Mouse (Mus musculus) hindbrain, embryonic 10.5 days (tissue): ENCODE results near the gene Ces1d. TPM values are rescaled to one million over a fixed set of nuclear protein-coding genes. Genes with fewer than 3 reads are reported as not detected.
"Not testable (repeated sequence)": the region's sequence is repeated elsewhere in the genome, so short reads cannot be mapped to it uniquely, and the experiment has no call there.

Experiments used
- DNase-seq: peaks from one replicate; pipeline ENCODE4 v3.0.0-alpha.2; 2017; ENCODE audit warnings: low spot score
- H3K27ac ChIP-seq: fragments of 300-500 bp; sonication (generic); 2 replicates; pipeline ENCODE4 v1.5.1; 2016; ENCODE audit warnings: mild to moderate bottlenecking, moderate library complexity
- H3K27me3 ChIP-seq: fragments of 300-500 bp; sonication (generic); 2 replicates; pipeline ENCODE4 v1.6.1; 2016; ENCODE audit warnings: mild to moderate bottlenecking; ENCODE audit not compliant: poor library complexity, insufficient read depth, severe bottlenecking
- H3K36me3 ChIP-seq: fragments of 300-500 bp; sonication (generic); 2 replicates; pipeline ENCODE4 v1.6.1; 2016; ENCODE audit warnings: mild to moderate bottlenecking, moderate library complexity
- H3K4me1 ChIP-seq: fragments of 300-500 bp; sonication (generic); replicated peaks from 2 replicates; pipeline ENCODE4 v1.6.1; 2016; ENCODE audit warnings: mild to moderate bottlenecking
- H3K4me3 ChIP-seq: fragments of 300-500 bp; sonication (generic); 2 replicates; pipeline ENCODE4 v1.5.1; 2016; ENCODE audit warnings: mild to moderate bottlenecking, moderate library complexity
- H3K9me3 ChIP-seq: fragments of 300-500 bp; sonication (generic); 2 replicates; pipeline ENCODE4 v1.6.1; 2016; ENCODE audit warnings: mild to moderate bottlenecking, moderate library complexity
- WGBS: fragments of 180-500 bp; shearing (Covaris S2); methylation state at CpG from one replicate; pipeline ENCODE4 v1.1.7; 2016; 5-methylcytosine and 5-hydroxymethylcytosine counted together
- polyA plus RNA-seq: library from polyadenylated mRNA; unstranded; fragments of >200 nt; fragmentation: Nextera tagmentation; extraction: Ambion mirVana; gene quantifications from 2 replicates; pipeline ENCODE4 v1.2.1, GENCODE M21; 2016

The Ces1d gene
- polyA plus RNA-seq, 1 experiment from 2014 or later: 0.48 TPM

DNA sequence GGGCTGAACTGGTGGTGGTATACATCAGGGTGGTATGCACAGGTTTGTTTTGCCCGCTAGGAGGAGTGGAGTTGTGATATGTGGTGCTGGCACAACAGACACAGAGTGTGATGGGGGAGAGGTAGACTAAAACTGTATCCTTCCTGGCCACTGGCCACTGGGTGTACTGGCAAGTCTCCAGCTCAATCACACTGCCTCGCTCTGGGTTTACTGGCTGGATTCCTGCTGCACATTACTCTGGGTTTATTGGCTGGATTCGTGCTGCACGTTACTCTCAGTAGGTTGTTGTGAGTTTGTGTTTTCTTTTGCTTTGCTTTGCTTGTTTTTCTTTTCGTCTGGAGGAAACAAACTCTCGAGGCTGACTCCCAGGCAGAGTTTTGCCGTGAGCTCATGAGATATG lies 1.5 kb upstream of the Ces1d start:
- WGBS: 81% methylated on average over 7 of the region's 7 CpGs
- not testable (repeated sequence) for DNase-seq, H3K9me3 ChIP-seq, H3K4me1 ChIP-seq, H3K27me3 ChIP-seq, H3K4me3 ChIP-seq, H3K36me3 ChIP-seq, H3K27ac ChIP-seq

DNA sequence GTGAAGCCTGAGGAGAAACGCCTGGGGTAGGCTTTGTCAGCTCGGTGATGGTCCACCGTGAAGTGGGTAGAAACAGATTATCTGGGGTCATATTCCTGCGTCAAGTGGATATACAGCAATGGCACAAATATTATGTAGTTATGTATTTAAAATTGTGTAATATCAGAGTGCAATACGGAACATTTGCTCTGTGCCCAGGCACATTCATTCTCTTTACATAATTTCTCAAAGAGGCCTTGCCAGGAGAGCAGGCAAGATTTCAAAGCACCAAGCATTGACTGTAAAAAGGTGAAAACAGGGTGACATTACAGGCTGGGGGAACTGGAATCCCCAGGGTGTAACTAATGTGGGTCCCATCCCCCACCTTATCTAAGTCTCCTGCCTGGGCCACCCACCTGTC lies 1.2 kb downstream of the Ces1d start:
- H3K27ac ChIP-seq: no peak overlapping the region
- no peaks in the 10 kb centered on the region for H3K9me3 ChIP-seq
- DNase-seq: no peak
- H3K27me3 ChIP-seq: no peaks in the 10 kb centered on the region
- H3K4me3 ChIP-seq: no peak overlapping the region
- H3K36me3 ChIP-seq: no peaks in the 10 kb centered on the region
- no peaks in the 10 kb centered on the region for H3K4me1 ChIP-seq
- 90% methylated on average over 5 of the region's 5 CpGs for WGBS

DNA sequence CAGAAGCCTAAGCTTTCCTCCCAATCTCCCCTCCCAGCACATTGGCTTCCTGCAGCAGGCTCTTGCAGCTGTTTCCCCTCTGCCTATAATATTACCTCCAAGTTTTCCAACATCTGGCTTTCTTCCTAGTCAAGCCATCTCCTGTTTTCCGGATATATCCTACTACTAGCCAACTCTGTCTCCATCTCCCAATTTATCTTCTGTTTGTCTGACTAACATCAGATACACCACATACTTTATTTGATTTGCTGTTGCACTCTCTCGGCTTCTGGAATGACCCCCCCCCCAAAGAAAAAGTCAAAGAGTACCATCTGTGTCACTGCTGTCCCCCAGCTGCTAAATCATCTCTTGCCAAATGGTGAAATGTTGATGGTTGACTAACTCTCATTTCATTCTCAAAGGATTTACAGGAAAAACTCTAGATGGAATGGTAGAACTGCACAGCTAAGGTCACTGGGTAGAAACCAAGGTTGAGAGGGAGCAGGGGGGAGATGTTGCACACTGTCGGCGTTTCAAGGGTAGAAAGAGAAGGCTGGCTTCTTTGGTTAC lies 17.0 kb downstream of the Ces1d start:
- 86% methylated on average over 4 of the region's 4 CpGs for WGBS
- H3K27me3 ChIP-seq: no peaks in the 10 kb centered on the region

DNA sequence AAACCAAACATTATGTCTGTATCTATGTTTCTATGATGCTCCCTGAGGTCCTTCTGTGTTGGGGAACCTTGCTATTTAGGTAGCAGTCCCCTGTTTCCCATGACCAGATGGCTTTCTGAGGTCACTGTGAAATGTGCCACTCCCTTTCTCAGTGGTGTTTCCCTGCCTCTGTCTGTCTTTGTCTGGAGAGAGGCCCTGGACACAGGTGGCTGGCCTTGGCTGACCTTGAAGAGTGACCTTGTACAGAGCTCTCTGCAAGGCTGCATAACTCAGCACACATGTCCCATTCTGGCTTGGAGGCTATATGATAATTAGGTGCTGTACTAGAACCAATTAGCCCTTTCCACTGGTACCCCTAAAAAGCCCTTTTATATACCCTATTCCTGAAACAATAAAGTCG lies 21.0 kb downstream of the Ces1d start:
- no peak overlapping the region for H3K27ac ChIP-seq
- no peak overlapping the region for H3K4me3 ChIP-seq
- no peaks in the 10 kb centered on the region for H3K9me3 ChIP-seq
- WGBS: 46% methylated on average over 1 of the region's 1 CpGs
- peaks cover 8% of the 10 kb centered on the region for H3K4me1 ChIP-seq
- DNase-seq: peak; percentile 15
- no peaks in the 10 kb centered on the region for H3K36me3 ChIP-seq
- no peaks in the 10 kb centered on the region for H3K27me3 ChIP-seq

More for the DNA sequence above, 17.0 kb downstream of the Ces1d start:
- no peak overlapping the region for H3K27ac ChIP-seq
- no peaks in the 10 kb centered on the region for H3K9me3 ChIP-seq
- H3K4me1 ChIP-seq: peaks cover 8% of the 10 kb centered on the region
- no peaks in the 10 kb centered on the region for H3K36me3 ChIP-seq
- no peak for DNase-seq
- H3K4me3 ChIP-seq: no peak overlapping the region

DNA sequence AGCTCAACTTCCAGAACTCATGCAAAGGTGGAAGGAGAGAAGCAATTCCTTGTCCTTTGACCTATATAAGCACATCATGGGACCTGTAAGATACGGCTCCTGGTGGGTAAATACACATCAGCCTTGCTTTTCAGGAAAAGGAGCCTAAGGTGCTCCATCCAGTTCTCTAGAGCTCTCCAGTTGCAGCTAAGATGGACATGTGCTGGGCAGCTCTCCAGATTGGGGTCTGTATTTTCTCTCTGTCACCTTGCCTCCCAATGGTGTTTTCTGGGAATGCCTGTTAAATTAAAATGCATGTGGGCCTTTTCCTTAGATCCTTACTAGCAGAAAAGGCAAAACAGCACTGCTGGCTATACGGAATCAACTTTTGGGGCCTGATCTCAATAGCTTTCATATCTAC lies 23.1 kb downstream of the Ces1d start:
- Histone ChIP-seq H3K4me1 (peaks cover 8% of the 10 kb centered on the region), H3K27me3 (no peaks in the 10 kb centered on the region), H3K9me3 (no peaks in the 10 kb centered on the region), H3K36me3 (no peaks in the 10 kb centered on the region), H3K27ac (no peak overlapping the region), H3K4me3 (no peak overlapping the region)
- DNase-seq: no peak
- 93% methylated on average over 2 of the region's 2 CpGs for WGBS

DNA sequence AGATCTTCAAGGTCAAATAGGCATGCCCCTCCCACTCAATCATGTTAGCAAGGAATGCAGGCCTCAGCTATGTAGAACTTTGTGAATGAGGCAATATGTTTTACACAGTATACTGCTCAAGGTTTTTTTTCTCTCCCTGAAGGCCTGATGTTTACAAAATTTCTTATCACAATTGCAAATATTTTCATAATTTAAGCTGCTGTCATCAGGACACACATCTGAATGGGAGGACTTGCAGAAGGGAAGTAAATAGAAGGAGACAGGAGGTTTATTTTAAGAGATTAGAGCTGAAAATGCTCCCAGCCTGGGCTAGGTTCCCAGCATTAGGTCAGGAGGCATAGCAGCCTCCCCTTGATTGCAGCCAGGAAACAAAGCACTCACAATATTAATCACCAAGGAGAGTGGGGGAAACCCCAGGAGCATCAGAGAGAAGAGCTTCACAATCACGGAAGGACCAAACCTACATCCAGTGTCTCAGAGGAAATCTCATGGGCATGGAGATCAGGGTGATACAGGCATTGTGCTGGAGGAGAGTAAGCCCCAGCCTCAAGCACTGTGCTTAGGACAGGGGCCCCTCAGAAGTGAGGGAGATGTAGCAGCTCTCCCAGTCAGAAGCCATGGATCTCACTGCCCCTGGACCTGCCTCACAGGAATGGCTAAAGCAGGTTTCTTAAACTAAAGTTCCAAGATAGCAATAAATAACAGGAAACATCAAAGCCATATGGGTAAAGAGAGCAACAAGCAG lies 25.6 kb downstream of the Ces1d start:
- peaks cover 8% of the 10 kb centered on the region for H3K4me1 ChIP-seq
- WGBS: 66% methylated on average over 1 of the region's 1 CpGs
- no peak for DNase-seq
- H3K27me3 ChIP-seq: no peaks in the 10 kb centered on the region
- H3K9me3 ChIP-seq: no peaks in the 10 kb centered on the region
- no peak overlapping the region for H3K4me3 ChIP-seq
- no peaks in the 10 kb centered on the region for H3K36me3 ChIP-seq
- H3K27ac ChIP-seq: no peak overlapping the region

DNA sequence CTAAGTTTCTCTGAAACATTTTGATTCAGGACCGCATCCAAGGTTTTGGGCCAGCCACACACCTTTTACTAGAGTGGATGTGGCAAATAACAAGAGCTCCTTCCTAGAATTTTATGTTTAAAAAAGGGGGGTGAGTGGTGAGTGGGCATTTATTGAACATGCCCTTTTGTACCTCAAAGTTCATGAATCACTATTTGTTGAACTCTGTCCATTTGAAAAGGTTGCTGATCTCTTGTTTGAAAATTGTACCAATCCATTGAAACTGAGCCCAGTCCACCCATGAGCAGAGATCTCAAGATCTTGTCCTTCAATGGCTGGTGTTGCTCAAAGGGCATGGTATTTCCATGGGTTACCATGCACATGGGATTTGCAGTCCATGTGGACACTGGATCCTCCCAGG lies 34.3 kb downstream of the Ces1d start:
- DNase-seq: no peak
- WGBS: 88% methylated on average over 1 of the region's 1 CpGs
- no peaks in the 10 kb centered on the region for H3K36me3 ChIP-seq
- no peaks in the 10 kb centered on the region for H3K9me3 ChIP-seq
- no peaks in the 10 kb centered on the region for H3K27me3 ChIP-seq
- no peak overlapping the region for H3K27ac ChIP-seq
- no peaks in the 10 kb centered on the region for H3K4me1 ChIP-seq
- H3K4me3 ChIP-seq: no peak overlapping the region

DNA sequence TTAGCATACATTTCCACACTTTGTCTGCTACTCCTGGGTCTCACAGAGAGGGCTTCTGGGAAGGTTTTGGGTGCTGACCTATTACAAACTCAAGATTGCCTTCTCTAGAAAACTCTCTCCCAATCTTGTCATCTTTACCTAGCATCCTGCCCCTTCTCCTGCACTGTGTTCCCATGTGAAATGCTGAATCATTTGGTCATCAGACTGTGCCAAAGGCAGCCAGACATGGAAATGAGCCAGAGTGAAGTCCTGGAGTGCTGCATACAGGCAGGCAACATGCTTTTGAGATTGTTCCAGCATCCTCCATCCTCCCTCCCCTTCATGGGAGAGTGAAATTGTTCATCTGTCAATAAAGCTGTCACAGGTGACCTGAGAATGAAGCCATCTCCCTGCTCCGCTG lies 46.2 kb downstream of the Ces1d start:
- H3K4me1 ChIP-seq: no peaks in the 10 kb centered on the region
- no peak overlapping the region for H3K4me3 ChIP-seq
- H3K9me3 ChIP-seq: no peaks in the 10 kb centered on the region
- WGBS: 93% methylated on average over 1 of the region's 1 CpGs
- DNase-seq: no peak
- no peaks in the 10 kb centered on the region for H3K36me3 ChIP-seq
- H3K27ac ChIP-seq: no peak overlapping the region
- H3K27me3 ChIP-seq: no peaks in the 10 kb centered on the region

DNA sequence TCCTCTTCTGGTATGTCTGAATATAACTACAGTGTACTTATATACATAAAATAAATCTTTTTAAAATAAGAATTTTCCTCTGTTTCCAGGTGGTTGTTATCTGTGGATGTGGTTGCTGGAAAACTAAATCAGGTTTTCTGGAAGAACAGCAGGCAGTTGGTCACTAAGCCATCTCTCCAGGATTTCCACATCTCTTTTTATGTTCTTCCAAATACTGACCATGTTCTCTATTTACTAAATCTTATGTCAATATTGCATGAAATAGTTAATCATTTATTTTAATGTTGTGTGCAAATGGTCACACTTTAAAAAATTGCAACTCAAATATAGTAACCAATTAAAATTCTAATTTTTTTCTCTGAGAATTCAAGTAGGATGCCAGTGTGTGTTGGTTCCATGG lies 50.3 kb downstream of the Ces1d start:
- Histone ChIP-seq H3K27me3 (no peaks in the 10 kb centered on the region), H3K4me1 (no peaks in the 10 kb centered on the region), H3K36me3 (no peaks in the 10 kb centered on the region), H3K27ac (no peak overlapping the region), H3K4me3 (no peak overlapping the region), H3K9me3 (no peaks in the 10 kb centered on the region)
- DNase-seq: no peak

DNA sequence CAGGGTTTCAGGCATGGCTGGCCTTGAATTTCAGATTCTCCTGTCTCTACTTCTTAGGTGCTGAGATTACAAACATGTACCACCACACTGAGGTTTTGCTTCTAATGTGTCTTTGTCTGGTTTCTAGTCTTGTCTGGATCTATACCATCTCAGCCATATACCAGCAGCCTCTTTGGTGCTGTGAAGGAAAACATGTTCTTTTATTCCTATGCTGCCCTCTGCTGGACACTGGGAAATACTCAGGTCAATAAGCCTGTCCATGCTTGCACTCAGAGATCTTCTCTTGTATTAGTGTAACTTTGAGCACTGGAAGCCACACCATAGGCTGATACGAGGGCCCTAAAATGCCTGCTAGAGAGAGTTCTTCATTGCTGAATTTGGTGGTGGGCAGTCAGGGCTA lies 56.9 kb downstream of the Ces1d start:
- H3K27ac ChIP-seq: no peak overlapping the region
- H3K4me1 ChIP-seq: no peaks in the 10 kb centered on the region
- no peaks in the 10 kb centered on the region for H3K9me3 ChIP-seq
- peak; percentile 32 for DNase-seq
- no peaks in the 10 kb centered on the region for H3K36me3 ChIP-seq
- no peaks in the 10 kb centered on the region for H3K27me3 ChIP-seq
- H3K4me3 ChIP-seq: no peak overlapping the region
- 48% methylated on average over 1 of the region's 1 CpGs for WGBS

DNA sequence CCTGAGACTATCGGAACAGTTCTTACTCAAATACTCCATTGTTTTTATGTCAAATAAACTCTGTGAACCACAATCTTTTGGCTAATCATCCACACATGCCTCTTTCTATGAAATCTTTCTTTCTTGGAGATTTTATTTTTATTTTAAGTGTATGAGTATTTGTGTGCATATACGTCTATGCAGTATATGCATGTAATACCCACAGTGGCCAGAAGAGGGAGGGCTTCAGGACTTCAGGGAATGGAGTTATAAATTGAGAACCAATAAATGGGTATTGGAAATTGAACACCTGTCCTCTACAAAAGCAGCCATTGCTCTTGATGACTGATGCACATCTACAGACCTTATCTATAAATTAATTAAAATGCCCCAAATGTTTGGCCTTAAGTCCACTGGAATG lies 65.4 kb downstream of the Ces1d start:
- Histone ChIP-seq H3K27ac (no peak overlapping the region), H3K4me3 (no peak overlapping the region), H3K4me1 (no peaks in the 10 kb centered on the region), H3K9me3 (no peaks in the 10 kb centered on the region), H3K36me3 (no peaks in the 10 kb centered on the region), H3K27me3 (no peaks in the 10 kb centered on the region)
- DNase-seq: no peak
- 90% methylated on average over 2 of the region's 2 CpGs for WGBS

DNA sequence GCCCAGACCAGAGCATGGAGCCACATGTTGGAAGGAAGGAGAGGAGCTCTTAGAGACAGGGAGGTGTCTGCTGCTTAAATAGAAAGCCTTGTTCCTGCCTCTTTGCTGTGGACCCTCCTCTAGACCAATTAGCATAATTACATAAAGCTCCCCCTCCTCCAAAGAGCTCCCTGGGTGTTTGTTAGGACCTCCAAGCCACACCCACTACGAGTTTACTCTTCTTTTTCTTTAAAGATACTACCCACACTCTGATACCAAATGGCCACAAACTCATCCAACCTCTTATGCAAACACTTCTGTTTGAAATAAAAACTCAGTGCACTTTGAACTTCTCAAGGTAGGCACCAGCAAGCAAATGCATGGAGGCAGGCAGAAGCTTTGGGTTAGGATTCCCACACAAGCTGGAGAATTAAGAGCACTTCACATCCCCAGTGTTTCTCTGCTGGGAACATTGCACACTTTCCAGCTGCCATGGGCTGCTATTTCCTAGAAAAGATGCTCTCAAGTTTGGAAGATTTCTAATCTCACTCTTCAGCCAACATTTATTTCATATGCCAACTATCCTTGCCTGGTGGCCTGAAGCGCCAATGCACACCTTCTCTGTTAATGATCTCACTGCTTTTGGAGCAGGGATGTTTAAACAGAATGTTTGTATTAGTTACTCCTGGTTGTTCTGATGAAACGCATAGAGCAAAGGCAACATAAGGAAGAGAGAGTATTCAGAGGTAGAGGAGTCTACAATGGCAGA lies 66.2 kb downstream of the Ces1d start, which contains the start of gene Ces1c:
TSS of gene Ces1c (minus strand) at position 51 of the 748 bp plus-strand sequence.
- H3K36me3 ChIP-seq: no peaks in the 10 kb centered on the region
- 81% methylated on average over 3 of the region's 3 CpGs for WGBS
- H3K4me3 ChIP-seq: no peak within 1 kb of the TSS
- H3K4me1 ChIP-seq: no peaks in the 10 kb centered on the region
- no peaks in the 10 kb centered on the region for H3K27me3 ChIP-seq
- no peak for DNase-seq
- H3K27ac ChIP-seq: no peak within 1 kb of the TSS
- H3K9me3 ChIP-seq: no peaks in the 10 kb centered on the region

DNA sequence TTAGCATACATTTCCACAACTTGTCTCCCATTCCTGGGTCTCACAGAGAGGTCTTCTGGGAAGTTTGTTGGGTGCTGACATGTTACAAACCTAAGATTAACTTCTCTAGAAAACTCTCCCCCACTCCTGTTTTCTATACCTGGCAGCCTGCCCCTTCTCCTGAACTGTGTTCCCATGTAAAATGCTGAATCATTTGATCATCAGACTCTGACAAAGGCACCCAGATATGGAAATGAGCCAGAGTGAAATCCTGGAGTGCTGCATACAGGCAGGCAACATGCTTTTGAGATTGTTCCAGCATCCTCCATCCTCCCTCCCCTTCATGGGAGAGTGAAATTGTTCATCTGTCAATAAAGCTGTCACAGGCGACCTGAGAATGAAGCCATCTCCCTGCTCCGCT lies 71.2 kb downstream of the Ces1d start:
- 80% methylated on average over 2 of the region's 2 CpGs for WGBS

More for the DNA sequence above, 71.2 kb downstream of the Ces1d start:
- H3K9me3 ChIP-seq: no peaks in the 10 kb centered on the region
- no peaks in the 10 kb centered on the region for H3K36me3 ChIP-seq
- no peak for DNase-seq
- no peaks in the 10 kb centered on the region for H3K27me3 ChIP-seq
- H3K4me3 ChIP-seq: no peak overlapping the region
- no peaks in the 10 kb centered on the region for H3K4me1 ChIP-seq
- H3K27ac ChIP-seq: no peak overlapping the region
